Mouse (Mus musculus) neutrophil, adult 5-6 weeks (primary cell): ENCODE data around the gene Ccdc171. TPM values are rescaled to one million over a fixed set of nuclear protein-coding genes. Genes with fewer than 3 reads are reported as not detected.

Experiments used
- ATAC-seq: fragments of 151-379, 151-347 bp; 2 replicates; pipeline ENCODE4 v1.8.0; 2017; ENCODE audit warnings: mild to moderate bottlenecking, moderate TSS enrichment; ENCODE audit not compliant: insufficient number of reproducible peaks, poor library complexity, low FRiP score, severe bottlenecking; ENCODE audit errors: extremely low read depth
- total RNA-seq: library from RNA; stranded (forward); fragments of 200-1000 nt; gene quantifications from 2 replicates; pipeline ENCODE4 v1.2.3, GENCODE M21; 2017

Gene Ccdc171
- total RNA-seq, 1 experiment from 2014 or later = 22.3 TPM

- ATAC-seq = no peak
Measured at GRCm38 (mm10) chr4:83861706-83862105, 336.4 kb downstream of the Ccdc171 start.

GRCm38 (mm10) chr4:83862295-83862694 is 336.9 kb downstream of the Ccdc171 start:
- no peak for ATAC-seq

GRCm38 (mm10) chr4:83876600-83876999 is 351.3 kb downstream of the Ccdc171 start:
- no peak for ATAC-seq

GRCm38 (mm10) chr4:83878236-83878635 is 352.9 kb downstream of the Ccdc171 start:
- no peak for ATAC-seq

- ATAC-seq = no peak
Measured at GRCm38 (mm10) chr4:83888459-83889054, 363.2 kb downstream of the Ccdc171 start.

GRCm38 (mm10) chr4:83902081-83902645 is 376.8 kb downstream of the Ccdc171 start:
- ATAC-seq = no peak

Other genes starting within 250 kb of the Ccdc171 start
- 33.1 and 40.5 TPM in 2 replicates for gene Ttc39b, start 201.3 kb upstream of the Ccdc171 start, total RNA-seq
- 61.0 and 63.7 TPM in 2 replicates for gene Snapc3, start 107.8 kb upstream of the Ccdc171 start, total RNA-seq
- 149 and 154 TPM in 2 replicates for gene Psip1, start 39.1 kb upstream of the Ccdc171 start, total RNA-seq